Mouse (Mus musculus) G1E-ER4 (cell line): ENCODE data around the gene Hapln3. TPM values are rescaled to one million over a fixed set of nuclear protein-coding genes. Genes with fewer than 3 reads are reported as not detected.

Source experiments
- GATA1 ChIP-seq: IDR thresholded peaks from one replicate; pipeline ENCODE4 v1.8.0; 2012; ENCODE audit warnings: low read length, inconsistent platforms
- polyA plus RNA-seq: library from polyadenylated mRNA; stranded (reverse); fragments of >175 nt; gene quantifications from 2 replicates; pipeline ENCODE4 v1.2.3, GENCODE M21; 2012

The Hapln3 gene
- polyA plus RNA-seq, result not detected in 2 replicates

DNA sequence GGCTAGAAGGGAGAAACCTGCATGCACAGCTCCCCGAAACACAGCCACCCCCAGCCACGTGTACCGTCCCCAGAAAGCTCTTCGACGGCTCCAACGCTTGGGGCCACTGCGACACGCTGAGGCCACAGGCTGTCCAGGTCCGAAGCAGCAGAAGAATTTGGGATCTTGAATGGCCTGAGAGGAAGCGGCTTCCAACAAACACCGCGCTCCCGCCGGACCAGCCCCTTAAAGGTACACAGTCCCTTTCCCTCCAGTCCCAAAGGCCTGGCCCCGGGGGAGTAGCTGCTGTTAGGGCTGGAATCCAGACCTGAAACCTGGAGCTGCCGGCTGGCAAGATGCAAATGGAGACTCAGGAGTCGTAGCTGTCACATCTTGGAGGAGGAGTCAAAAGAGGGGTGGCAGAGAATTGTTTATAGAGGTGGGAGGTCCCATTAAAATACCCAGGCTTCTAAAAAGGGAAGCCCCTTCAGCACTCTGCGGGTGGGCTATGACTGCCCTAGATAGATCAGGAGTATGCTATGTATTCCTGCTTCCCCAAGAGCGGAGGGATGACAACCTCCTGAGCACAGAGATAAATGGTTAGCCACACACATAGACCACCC, at the start of gene Hapln3:
Hapln3 (minus strand) TSS at position 176 of the 602 bp plus-strand sequence.
- no peak for TF ChIP-seq GATA1

DNA sequence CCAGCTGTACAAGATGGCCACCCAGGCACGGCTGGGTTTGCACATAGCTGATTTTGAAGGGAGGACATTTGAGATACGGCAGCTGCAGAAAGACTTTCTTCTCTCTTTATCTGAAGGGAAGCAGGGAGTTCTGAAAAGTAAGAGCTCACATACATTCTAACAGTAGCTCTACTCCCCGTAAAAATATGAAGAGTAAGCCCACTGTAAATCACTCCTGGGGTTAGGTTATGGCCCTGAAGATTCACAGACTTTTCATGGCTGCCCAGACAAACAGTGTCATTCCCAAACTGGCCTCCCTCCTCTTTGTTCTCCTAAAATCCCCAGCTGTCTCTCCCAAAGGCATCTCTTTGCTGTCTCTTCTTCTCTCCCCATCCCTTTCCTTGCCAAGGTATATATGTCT, 43.0 kb upstream of the Hapln3 start:
- no peak for TF ChIP-seq GATA1

DNA sequence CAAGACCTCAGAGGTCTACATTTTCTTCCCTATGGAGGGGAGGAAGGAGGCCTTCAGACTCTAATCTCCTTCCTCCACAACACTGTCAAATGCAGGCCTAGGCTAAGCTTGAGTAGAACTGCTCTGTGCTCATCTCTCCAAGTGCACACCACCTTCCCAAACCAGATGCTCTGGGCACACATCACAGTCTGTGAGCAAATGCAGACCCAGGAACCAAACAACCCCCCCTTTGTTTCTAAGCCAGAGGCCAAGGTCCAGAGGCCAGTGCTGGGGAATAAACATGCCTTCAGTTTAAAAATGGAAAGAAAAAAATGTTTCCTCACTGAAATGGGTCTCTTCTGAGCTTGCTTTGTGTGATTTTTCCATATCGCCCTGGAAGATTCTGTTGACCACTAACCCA, 41.0 kb upstream of the Hapln3 start:
- no peak for TF ChIP-seq GATA1

DNA sequence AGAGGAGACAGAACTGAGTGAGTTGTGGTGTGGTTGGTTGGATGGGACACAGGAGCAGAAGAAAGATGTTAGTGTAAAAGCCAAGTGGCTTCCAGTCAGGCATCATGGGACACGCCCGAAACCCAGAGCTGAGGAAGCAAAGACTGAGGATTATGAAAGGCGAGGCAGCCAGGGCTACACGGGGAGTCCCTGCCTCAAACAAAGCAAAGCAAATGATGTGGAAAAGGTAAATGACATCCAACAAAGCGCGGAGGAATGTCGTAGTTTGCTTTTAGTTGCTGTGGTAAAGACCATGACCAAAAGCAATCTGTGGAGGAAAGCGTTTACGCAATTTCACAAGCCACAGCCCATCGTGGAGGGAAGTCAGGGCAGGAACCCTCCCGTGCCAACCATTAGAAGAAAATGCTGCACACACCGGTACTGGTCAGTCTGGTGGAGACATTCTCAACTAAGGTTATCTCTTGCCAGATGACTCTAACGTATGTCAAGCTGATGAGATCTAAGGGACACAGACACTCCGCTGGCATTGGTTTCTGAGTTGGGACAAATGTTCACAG, 36.3 kb upstream of the Hapln3 start:
- TF ChIP-seq GATA1, result no peak

DNA sequence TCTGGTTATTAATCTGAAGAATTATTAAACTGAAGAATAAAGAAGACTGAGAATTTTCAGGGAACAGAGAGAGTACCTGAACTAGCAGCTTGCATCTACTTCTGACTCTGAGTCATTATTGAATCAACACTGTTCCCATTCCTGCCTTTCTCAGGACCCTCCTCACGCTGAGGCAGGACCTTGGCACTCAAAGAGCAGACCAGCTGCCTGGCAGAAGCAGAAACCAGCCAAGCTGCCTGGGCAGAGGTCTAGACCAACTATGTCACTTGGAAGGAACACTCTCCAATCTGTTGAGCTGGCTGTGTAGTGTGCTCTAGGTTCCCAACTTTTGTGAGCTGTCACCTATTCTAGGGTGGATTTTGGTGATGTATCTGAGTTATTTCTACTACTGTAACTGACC, 28.6 kb upstream of the Hapln3 start:
- TF ChIP-seq GATA1, result no peak

DNA sequence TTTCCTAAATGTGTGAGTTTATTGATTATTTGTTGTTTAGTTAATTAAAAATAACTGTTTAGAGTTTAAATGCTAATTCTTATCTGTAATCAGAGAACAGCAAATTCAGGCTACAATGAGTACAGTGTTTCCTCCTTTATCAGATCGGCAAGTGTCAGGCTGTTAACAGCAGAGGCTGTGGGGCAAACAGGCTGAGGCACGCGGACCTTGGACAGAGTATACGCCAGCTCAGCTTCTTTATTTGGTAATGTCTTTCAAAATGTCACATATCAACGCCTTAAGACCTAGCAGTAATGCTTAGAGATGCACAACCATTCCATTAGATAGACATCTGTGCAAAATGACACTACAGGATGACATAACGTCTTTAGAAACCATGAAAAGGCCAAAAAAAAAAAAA, 18.7 kb upstream of the Hapln3 start:
- no peak for TF ChIP-seq GATA1

DNA sequence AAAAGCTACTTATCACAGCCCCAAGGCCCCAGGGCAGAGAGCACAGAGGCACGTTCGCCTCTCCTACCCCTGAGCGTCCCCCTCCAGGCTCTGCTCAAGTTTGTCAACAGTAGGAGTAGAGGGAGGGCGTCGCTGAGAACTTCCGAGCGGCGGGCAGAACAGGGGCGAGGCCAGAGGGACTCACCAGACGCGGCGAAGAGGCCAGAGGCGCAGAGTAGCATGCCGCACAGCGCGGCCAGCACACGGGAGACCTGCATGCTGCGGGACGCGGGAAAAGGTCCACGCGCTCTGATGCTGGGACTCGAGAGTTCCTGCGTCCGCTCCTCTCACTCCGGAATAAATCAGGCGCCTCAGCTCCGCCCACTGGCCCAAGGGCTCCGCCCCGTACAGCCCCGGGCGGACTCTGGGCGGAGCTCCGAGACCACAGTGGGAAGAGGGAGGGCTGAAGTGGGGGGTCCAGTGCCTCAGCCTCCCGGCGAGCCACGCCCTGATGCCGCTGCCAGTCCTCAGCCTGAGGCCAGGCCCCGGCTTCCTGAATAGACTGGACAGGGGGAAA, 18.0 kb upstream of the Hapln3 start, which contains the start of gene Mfge8:
Mfge8 (minus strand) TSS at position 350 of the 556 bp plus-strand sequence.
- no peak for TF ChIP-seq GATA1

DNA sequence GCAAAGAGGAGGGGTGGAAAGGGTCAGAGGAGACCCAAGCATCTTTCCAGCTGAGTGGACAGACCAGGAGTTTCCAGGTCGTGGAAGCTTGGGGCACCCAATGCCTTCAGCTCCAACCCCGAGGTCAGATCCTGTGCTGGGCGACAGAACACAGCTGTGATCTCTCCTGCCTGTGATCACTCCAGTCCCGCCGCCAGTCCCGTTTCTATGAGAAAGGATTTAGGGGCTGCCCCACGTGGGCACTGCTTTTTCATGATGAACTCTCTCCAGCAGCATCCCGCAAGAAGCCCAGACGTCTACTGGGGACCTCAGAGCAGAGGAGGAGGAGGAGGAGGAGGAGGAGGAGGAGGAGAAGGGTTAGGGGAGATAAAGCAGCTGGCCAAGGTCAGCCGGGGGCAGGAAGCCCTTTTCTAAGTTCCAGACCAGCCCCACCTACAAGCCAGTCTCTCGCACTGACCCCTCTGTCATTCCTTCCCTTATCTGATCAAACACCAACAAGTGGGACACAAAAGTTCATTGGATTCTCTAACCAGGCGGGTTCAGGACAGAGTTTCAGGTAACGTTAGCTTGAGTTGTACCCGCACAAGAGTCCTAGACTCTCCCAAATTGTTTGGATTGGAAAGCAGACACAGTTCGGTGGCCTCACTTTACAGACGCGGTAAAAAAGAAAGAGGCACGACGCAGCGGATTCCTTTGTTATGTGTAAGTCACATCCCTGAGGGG, 17.3 kb upstream of the Hapln3 start:
- no peak for TF ChIP-seq GATA1

DNA sequence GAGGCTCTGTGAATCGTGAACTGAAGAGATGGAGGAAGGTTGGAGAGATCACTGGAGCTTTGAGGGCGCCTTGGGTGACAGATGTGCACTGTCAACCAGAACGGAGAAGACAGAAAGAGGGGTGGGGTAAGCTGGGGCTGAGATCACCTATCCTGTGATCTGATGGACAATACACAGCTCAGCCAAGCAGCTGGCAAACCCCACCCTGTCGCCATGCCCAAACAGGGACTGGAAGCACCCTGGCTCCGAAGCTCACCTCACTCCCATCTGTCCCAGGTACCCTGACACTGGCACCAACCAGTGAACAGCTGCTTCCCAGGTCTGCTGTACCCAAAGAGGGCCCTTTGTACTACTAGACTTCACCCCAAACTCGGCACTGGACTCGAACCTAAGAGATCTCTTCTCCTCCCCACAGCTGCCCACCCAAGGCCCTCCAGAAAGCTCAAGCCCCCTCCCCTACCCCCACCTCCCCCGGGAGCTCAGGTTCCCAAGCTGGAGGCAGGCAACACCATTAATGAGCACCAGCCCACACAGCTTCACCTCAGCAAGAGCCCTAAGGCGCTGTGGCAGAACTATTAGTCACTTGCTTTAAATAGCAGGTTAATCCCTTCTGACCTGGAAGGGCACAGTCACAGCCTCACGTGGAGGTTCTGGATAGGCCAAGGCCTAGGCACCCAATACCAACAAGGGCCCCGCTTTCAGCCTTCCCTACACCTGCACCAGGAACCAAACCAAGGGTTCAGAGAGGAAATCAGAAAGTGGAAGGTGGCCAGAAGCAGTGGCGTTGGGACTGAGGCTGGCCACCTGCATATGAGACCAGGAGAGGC, 16.4 kb upstream of the Hapln3 start:
- no peak for TF ChIP-seq GATA1

DNA sequence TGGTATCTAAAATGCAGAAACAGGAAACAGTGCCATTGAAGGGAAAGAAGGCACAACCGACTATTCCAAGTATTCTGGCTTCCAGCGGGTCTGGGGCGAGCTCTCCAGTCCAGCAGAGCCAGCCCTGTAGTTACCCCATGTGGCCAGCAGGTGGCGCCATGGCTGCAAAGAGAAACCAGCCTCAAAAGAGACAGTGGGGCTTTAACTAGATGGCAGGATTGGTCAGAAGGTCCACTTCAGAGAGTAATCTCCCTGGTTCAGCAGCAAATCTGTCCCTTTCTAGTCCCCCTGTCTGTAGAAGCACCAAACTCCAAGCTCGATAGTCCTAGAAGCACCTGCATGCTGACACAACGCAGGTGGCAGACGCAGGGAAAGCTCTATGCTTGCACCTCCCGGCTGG, 10.1 kb upstream of the Hapln3 start:
- no peak for TF ChIP-seq GATA1

DNA sequence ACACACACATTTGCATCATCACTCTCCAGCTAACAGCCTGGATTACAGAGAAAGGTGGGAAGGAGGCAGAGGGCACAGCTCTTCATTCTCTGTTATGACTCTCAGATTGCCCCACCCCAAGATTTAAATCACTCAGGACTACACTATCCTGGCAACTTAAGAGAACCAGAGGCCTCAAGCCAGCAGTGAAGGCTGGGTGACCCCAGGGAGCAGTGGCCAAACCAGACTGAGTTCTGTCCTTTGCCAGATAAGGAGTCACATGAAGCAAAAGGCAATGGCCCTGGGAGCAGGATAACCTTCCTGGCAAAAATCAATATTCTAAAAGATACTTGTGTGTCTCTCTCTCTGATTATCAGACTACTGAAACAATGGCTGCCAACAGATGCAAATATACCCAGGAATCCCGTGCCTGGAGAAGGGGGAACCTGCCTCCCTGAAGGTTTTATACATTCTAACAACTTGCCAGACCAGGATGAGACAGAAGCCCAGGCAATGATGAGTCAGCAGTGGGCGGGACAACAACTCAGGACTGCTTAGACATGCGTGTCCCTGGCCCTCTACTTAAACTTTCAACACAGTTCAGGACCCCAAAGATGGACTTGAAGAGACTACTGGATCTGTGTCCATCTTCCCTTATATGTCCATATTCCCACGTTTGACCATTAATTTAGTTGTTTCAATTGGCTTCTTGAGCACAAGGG, 9.2 kb upstream of the Hapln3 start:
- TF ChIP-seq GATA1, result no peak

DNA sequence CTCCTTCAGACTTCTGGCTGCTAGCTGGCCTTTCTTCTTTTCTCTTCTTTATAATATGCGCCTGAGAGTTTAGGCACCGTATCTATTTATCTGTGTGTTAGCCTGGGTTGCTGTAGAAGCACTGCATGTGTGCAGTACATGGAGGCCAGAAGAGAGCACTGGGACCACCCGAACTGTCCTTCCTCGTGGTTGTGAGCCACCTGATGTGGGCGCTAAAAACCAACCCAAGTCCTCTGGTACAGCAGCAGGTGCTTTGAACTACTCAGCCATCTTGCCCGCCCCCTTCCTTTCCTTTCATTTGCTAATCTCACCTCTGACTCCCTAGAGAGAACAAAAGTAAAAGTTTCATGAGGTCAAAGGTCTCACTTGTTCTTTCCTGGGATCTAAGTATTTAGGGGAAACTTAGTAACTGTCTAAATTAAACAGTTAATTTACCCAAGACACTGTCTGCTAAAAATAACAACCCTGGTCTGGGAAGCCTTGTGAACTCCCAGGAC, 8.6 kb upstream of the Hapln3 start:
- TF ChIP-seq GATA1, result no peak

DNA sequence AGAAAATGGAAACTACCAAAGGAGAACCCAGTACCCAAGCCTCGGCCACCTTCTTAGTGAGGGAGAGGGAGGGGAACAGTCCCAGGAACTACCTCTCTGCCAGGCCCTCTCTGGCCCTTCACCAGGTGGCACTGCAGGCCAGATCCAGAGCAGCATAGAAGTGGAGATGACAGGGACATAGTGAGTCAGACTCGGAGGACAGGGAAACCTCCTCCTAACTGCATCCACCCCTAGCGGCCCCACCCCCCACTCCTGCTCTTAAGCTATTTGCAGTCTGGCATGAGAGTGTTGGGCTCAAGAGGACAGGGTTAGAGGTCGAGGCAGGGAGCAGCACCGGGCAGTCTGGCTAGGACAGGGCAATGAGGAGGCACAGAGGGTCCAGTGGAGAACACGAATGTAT, 2.6 kb upstream of the Hapln3 start:
- no peak for TF ChIP-seq GATA1

DNA sequence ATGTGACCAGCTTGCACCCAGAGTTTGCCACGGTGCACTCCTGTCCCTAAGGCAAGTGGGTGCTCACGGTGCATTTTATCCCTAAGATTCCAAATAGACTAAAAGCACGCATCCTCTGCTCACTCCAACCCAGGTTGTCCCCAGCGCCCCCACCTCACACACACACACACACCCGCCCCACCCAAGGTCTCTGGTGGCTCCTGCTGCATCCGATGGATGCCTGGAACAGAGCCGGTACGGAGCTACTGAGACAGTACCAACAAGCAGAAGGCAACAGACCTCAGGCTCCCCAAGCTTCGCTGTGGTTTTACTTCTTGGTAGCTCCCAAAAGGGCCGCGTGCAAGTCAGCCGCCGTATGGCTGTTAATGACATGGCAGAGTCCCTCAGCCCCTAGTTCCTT, 433 bp downstream of the Hapln3 start:
- no peak for TF ChIP-seq GATA1

DNA sequence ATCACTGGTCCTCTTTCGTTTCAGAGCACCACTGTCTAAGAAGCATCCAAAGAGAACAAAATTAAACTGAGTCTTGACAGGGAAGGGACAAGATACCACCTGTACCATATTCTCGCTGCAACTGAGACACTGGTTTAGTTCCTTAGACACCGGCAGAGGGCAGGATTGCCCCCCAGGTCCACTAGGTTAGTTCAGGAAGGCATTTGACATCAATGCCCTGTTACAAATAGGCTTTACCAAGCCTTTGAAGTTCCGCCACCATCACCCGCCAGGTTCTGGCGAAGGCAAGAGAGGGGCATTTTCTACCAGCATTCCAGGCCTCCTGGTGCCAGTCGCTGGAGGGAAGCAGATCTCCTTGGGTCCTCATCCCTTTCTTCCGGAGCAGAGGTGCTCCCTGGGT, 935 bp downstream of the Hapln3 start:
- TF ChIP-seq GATA1, result no peak

DNA sequence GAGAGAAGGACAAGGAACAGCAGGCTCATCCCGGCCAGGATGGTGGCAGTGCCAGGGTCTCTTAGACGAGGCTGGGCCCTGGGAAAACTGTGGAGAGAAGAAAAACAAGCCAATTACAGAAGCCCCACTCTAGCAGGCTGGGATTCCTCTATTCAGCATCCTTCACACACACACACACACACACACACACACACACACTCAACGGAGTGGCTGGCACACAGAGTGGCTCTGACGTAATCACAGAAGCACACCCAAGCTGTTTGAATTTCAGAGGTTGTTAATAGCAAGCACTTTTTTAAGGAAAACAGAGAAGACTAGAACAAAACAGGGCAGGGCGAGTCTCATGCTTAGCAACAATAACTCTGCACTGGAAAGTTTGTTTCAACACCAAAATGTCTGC, 7.4 kb downstream of the Hapln3 start:
- no peak for TF ChIP-seq GATA1
